Mouse (Mus musculus) G1E (cell line): ENCODE measurements at regions not wholly inside any gene's neighbourhood (a gene's known extent, or its start where the extent isn't known, plus 50 kb on each side); places are given as distances from the start of the nearest gene placed in this dataset.

Experiments
- ATAC-seq: 2 replicates; pipeline ENCODE4 v1.8.0; 2016; ENCODE audit warnings: mild to moderate bottlenecking; ENCODE audit not compliant: insufficient number of reproducible peaks, poor library complexity, low FRiP score, severe bottlenecking; ENCODE audit errors: extremely low read depth
- DNase-seq: peaks from one replicate; pipeline ENCODE4 v3.0.0; 2012; ENCODE audit warnings: low spot score
- H3K27me3 ChIP-seq: 2 replicates; pipeline ENCODE4 v1.6.1; 2012; ENCODE audit warnings: mild to moderate bottlenecking, low read length, inconsistent platforms; ENCODE audit not compliant: insufficient read depth
- H3K36me3 ChIP-seq: replicated peaks from 2 replicates; pipeline ENCODE3; 2012; ENCODE audit warnings: mild to moderate bottlenecking, inconsistent platforms
- H3K4me1 ChIP-seq: 2 replicates; pipeline ENCODE4 v1.6.1; 2012; ENCODE audit warnings: low read depth, low read length, inconsistent platforms, mixed read lengths; ENCODE audit not compliant: insufficient read depth
- H3K4me3 ChIP-seq: 2 replicates; pipeline ENCODE4 v1.5.1; 2012; ENCODE audit warnings: low read depth, mild to moderate bottlenecking, inconsistent platforms, low read length, moderate library complexity, mixed read lengths
- H3K9me3 ChIP-seq: replicated peaks from 2 replicates; pipeline ENCODE4 v1.6.1; 2012; ENCODE audit warnings: inconsistent platforms
- CTCF ChIP-seq: IDR thresholded peaks from 2 replicates; pipeline ENCODE4 v1.5.1; 2012; ENCODE audit warnings: low read depth, low read length, inconsistent platforms, mixed read lengths
- GATA1 ChIP-seq: IDR thresholded peaks from 2 replicates; pipeline ENCODE4 v1.6.1; 2012; ENCODE audit warnings: borderline replicate concordance, low read length, inconsistent platforms, mixed read lengths
- GATA2 ChIP-seq: IDR thresholded peaks from 2 replicates; pipeline ENCODE4 v1.6.1; 2012; ENCODE audit warnings: low read depth, low read length, inconsistent platforms, borderline replicate concordance
- POLR2AphosphoS5 ChIP-seq: IDR thresholded peaks from 2 replicates; pipeline ENCODE4 v1.6.1; 2012; ENCODE audit warnings: low read depth, low read length, inconsistent platforms; ENCODE audit not compliant: insufficient replicate concordance
- TAL1 ChIP-seq: conservative IDR thresholded peaks from 2 replicates; pipeline ENCODE4 v1.6.1; 2012; ENCODE audit warnings: low read depth, low read length, inconsistent platforms, mixed read lengths

DNA sequence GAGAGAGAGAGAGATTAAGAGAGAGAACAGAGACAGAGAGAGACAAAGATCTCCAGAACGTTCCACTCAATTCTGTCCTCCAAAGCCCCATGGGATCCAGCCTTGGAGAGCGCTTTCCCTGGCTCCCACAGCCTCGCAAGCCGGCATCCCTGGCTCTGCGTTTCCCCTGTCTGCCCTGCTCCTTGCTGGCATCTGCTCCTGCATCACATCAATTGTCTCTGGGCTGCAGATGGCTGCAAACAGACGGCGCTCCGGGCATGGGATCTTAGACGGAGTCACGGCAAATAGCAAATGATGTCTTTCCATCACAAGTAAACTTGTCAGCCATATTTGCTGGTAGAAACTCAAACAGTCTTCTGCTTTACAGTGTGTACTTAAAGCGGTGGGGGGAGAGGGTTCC is 428.4 kb downstream of the Cd83 start:
- TF ChIP-seq GATA1 (no peak), GATA2 (no peak), POLR2AphosphoS5 (no peak), TAL1 (no peak), CTCF (no peak)
- no peak overlapping the region for H3K4me3 ChIP-seq
- H3K36me3 ChIP-seq, result no peaks in the 10 kb centered on the region
- peaks cover 2% of the 10 kb centered on the region for H3K27me3 ChIP-seq
- DNase-seq, result no peak
- ATAC-seq, result no peak
- no peaks in the 10 kb centered on the region for H3K4me1 ChIP-seq
- no peaks in the 10 kb centered on the region for H3K9me3 ChIP-seq

- H3K27me3 ChIP-seq, result peaks cover 16% of the 10 kb centered on the region
- DNase-seq (no peak), ATAC-seq (no peak)
- H3K4me1 ChIP-seq, result no peaks in the 10 kb centered on the region
- H3K4me3 ChIP-seq, result no peak overlapping the region
- H3K9me3 ChIP-seq, result no peaks in the 10 kb centered on the region
- no peaks in the 10 kb centered on the region for H3K36me3 ChIP-seq
- TF ChIP-seq TAL1 (no peak), GATA1 (no peak), GATA2 (no peak), CTCF (no peak), POLR2AphosphoS5 (no peak)
Observed at GRCm38 (mm10) chr13:44218266-44218665, 433.7 kb downstream of the Cd83 start.

DNA sequence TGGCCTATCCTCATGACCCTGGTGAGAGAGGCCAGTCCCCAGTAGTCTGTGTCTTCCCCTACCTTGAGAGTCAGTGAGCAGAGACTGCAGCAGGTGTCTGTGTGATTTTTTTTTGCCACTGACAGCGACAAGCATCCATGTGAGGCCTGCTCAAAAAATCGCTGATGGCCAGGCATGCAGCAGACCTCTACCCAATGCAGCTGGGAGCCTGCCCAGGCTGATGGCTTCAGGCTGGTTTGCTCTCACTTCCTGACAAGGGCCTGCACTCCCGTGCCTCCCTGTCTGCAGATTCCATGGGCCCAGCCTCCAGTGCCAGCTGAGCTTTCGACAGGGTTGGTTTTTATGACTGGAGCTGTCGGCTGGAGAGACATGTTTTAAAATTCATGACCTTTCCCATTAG is 437.1 kb downstream of the Cd83 start:
- peaks cover 18% of the 10 kb centered on the region for H3K27me3 ChIP-seq
- no peak for DNase-seq

GRCm38 (mm10) chr13:44222335-44222734 is 437.8 kb downstream of the Cd83 start:
- Histone ChIP-seq H3K4me1 (no peaks in the 10 kb centered on the region), H3K4me3 (no peak overlapping the region), H3K27me3 (peaks cover 18% of the 10 kb centered on the region), H3K36me3 (no peaks in the 10 kb centered on the region), H3K9me3 (no peaks in the 10 kb centered on the region)
- DNase-seq (no peak), ATAC-seq (no peak)
- TF ChIP-seq POLR2AphosphoS5 (no peak), TAL1 (no peak), GATA1 (no peak), CTCF (no peak), GATA2 (no peak)

More for the DNA sequence above, 437.1 kb downstream of the Cd83 start:
- TF ChIP-seq TAL1 (no peak), CTCF (no peak), GATA2 (no peak), GATA1 (no peak), POLR2AphosphoS5 (no peak)
- Histone ChIP-seq H3K4me1 (no peaks in the 10 kb centered on the region), H3K4me3 (no peak overlapping the region), H3K36me3 (no peaks in the 10 kb centered on the region), H3K9me3 (no peaks in the 10 kb centered on the region)
- no peak for ATAC-seq

GRCm38 (mm10) chr13:44227706-44228459 is 443.3 kb downstream of the Cd83 start:
- H3K27me3 ChIP-seq, result peaks cover 7% of the 10 kb centered on the region
- H3K36me3 ChIP-seq, result no peaks in the 10 kb centered on the region
- DNase-seq (no peak), ATAC-seq (no peak)
- TF ChIP-seq GATA2, result no peak
- no peak for TF ChIP-seq POLR2AphosphoS5
- TF ChIP-seq GATA1, result no peak
- TF ChIP-seq TAL1, result no peak
- TF ChIP-seq CTCF, result no peak
- H3K9me3 ChIP-seq, result no peaks in the 10 kb centered on the region
- H3K4me3 ChIP-seq, result no peak overlapping the region
- H3K4me1 ChIP-seq, result no peaks in the 10 kb centered on the region

GRCm38 (mm10) chr13:44228540-44229135 is 444.1 kb downstream of the Cd83 start:
- TF ChIP-seq CTCF (no peak), GATA2 (no peak), POLR2AphosphoS5 (no peak)

GRCm38 (mm10) chr13:44229136-44229611 is 444.6 kb downstream of the Cd83 start:
- Histone ChIP-seq H3K36me3 (no peaks in the 10 kb centered on the region), H3K4me1 (no peaks in the 10 kb centered on the region), H3K27me3 (peaks cover 7% of the 10 kb centered on the region), H3K9me3 (no peaks in the 10 kb centered on the region), H3K4me3 (no peak overlapping the region)
- DNase-seq, result no peak
- ATAC-seq, result no peak
- TF ChIP-seq CTCF (no peak), GATA1 (no peak), GATA2 (no peak), TAL1 (no peak), POLR2AphosphoS5 (no peak)

More at GRCm38 (mm10) chr13:44228540-44229135, 444.1 kb downstream of the Cd83 start:
- no peaks in the 10 kb centered on the region for H3K9me3 ChIP-seq
- H3K4me3 ChIP-seq, result no peak overlapping the region
- no peak for ATAC-seq
- DNase-seq, result no peak
- H3K36me3 ChIP-seq, result no peaks in the 10 kb centered on the region
- peaks cover 7% of the 10 kb centered on the region for H3K27me3 ChIP-seq
- H3K4me1 ChIP-seq, result no peaks in the 10 kb centered on the region
